Mouse (Mus musculus): ENCODE measurements around the gene Tardbp. TPM values are rescaled to one million over a fixed set of nuclear protein-coding genes. Genes with fewer than 3 reads are reported as not detected.

Gene Tardbp
- polyA plus RNA-seq, 1 experiment, result 438 TPM

DNA sequence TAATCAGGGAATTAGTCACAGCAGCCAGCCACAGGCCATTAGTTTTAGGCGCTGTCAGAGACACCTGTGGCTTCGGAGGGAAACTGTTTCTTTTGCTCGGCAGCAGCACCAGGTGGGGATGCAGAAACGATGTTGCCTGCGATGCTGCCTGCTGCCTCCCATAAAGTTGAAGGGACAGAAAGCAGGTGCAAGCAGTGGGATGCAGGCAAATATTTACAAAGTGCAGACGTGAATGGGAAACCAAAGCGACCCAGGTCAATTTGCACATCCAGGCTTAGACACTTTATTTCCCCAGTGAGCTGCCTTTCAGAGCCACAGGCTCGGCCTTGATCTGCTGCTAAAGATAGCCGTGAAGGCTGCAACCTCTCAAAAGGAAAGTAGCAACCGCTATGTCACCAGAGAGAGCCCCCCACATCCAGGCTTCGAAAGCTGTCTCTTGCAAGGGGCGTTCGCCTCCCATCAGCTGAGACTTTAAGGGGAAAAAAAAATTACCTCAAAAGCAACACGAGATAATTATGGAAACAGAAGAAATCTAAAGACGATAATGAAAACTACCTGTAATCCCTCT lies 30.0 kb upstream of the Tardbp start:
- TF ChIP-seq CTCF (IDR thresholded peaks at IDR 0.05; ENCODE audit: borderline replicate concordance, extremely low read depth, insufficient read depth, insufficient read length) (no peak), POLR2A (IDR thresholded peaks at IDR 0.05; ENCODE audit: borderline replicate concordance, extremely low read depth, insufficient read depth, insufficient read length, poor library complexity, severe bottlenecking) (no peak)
- peak; percentile 36 for DNase-seq (ENCODE audit: low read depth)

DNA sequence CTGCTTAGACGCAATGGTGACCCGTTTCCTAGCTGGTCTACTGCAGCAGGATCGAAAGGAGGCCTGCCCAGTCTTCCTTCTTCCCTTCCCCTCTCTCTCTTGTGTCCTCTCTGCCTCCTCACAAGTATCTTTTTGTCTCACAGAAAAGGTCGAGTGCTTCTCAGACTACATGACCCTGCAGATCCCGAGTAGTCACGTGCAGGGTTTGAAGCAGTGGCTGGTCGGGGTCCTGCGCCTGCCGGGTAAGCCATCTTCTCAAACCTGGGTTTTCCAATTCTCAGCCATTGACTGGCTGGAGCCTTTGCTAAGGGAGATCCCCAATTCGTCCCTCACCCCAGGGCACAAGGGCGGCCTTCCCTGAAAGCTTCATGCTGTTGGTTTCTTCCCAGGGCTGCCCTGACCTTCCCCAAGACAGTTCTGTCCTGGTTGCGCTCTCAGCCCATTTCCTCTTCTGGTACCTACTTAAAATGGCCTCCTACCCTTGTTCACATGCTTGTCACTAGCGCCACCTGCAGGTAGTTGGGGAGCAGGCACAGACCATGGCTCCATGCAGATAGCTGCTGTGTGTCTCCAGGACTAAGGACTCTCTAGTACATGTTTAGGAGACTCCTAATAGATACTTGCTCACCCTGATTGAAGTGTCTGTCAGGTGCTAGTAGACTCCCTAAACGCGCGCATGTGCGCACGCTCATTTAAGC lies 28.0 kb upstream of the Tardbp start:
- peak; percentile 18 for DNase-seq (ENCODE audit: low read depth)
- TF ChIP-seq CTCF (IDR thresholded peaks at IDR 0.05; ENCODE audit: borderline replicate concordance, extremely low read depth, insufficient read depth, insufficient read length), result peak; percentile 49; the same call in 1 of the 2 replicates
- TF ChIP-seq POLR2A (IDR thresholded peaks at IDR 0.05; ENCODE audit: borderline replicate concordance, extremely low read depth, insufficient read depth, insufficient read length, poor library complexity, severe bottlenecking), result no peak

DNA sequence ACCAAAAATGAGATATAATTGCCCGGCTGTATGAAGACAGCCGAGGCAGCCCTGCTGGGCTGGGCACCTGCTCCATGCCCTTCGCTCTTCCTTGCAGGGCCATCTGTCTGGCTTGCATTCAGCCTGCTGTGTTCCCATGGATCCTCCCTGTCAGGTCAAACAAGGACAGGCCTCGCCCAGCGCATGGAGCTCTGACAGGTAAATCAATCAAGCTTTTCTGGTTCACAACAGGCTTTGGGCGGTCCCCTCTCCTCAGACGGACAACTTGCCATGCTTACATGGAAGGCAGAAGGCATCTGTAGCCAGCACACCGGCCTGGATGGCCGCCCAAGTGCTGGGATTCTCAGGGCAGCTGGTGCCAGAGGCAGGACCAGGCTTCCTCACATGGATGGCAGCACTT lies 24.2 kb upstream of the Tardbp start:
- peak; percentile 52 for DNase-seq (ENCODE audit: low read depth)
- TF ChIP-seq POLR2A (IDR thresholded peaks at IDR 0.05; ENCODE audit: borderline replicate concordance, extremely low read depth, insufficient read depth, insufficient read length, poor library complexity, severe bottlenecking), result no peak
- no peak for TF ChIP-seq CTCF (IDR thresholded peaks at IDR 0.05; ENCODE audit: borderline replicate concordance, extremely low read depth, insufficient read depth, insufficient read length)

DNA sequence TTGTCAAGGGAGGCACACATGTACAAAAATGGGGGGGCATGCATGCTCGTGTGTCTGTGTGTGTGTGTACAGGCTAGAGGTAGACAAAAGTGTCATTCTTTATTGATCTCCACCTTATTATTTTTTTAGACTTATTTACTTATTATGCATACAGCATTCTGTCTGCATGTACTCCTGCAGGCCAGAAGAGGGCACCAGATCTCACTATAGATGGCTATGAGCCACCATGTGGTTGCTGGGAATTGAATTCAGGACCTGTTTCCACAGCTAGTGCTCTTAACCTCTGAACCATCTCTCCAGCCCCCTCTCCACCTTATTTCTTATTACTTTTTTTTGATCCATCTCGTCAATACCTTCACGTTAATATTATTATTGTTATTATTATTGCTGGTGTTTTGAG lies 22.5 kb upstream of the Tardbp start:
- peak; percentile 24; the same call in 1 of the 2 replicates for TF ChIP-seq CTCF (IDR thresholded peaks at IDR 0.05; ENCODE audit: borderline replicate concordance, extremely low read depth, insufficient read depth, insufficient read length)
- TF ChIP-seq POLR2A (IDR thresholded peaks at IDR 0.05; ENCODE audit: borderline replicate concordance, extremely low read depth, insufficient read depth, insufficient read length, poor library complexity, severe bottlenecking), result no peak
- no peak for DNase-seq (ENCODE audit: low read depth)

DNA sequence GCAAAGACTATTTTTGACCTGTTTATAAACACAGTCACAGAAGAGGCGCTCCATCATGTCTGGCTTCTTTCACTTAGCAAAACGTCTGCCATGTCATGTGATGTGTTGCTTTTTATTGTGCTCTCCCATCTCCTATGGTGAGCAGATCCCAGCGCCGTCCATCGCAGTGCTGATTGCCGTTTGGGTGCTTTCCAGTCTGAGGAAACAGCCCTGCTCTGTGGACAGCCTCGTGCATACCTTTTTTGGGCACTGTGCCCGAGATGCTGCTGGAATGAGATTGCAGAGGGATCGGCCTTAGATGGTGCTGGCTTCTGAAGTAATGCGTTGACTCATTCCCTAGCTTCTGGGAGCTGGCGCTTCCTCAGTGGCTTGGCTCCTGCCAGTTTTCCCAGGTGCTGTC lies 19.8 kb upstream of the Tardbp start:
- TF ChIP-seq POLR2A (IDR thresholded peaks at IDR 0.05; ENCODE audit: borderline replicate concordance, extremely low read depth, insufficient read depth, insufficient read length, poor library complexity, severe bottlenecking), result no peak
- TF ChIP-seq CTCF (IDR thresholded peaks at IDR 0.05; ENCODE audit: borderline replicate concordance, extremely low read depth, insufficient read depth, insufficient read length), result no peak
- DNase-seq (ENCODE audit: low read depth), result peak; percentile 53

DNA sequence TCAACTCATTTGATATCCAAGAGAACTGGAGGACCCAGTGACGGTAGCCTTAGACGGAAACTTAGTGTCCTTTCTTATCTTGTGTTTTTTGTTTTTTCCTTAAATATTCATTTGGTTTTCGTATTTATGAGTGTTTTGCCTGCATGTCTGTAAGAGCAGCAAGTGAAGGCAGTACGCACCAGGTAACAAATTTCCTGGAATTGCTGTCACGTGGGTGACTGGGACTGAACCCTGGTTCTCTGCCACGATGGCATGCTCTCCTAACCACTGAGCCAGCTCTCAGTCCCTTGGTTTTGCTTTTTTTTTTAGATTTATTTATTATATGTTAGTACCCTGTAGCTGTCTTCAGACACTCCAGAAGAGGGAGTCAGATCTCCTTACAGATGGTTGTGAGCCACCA lies 18.1 kb upstream of the Tardbp start:
- no peak for TF ChIP-seq CTCF (IDR thresholded peaks at IDR 0.05; ENCODE audit: borderline replicate concordance, extremely low read depth, insufficient read depth, insufficient read length)
- no peak for TF ChIP-seq POLR2A (IDR thresholded peaks at IDR 0.05; ENCODE audit: borderline replicate concordance, extremely low read depth, insufficient read depth, insufficient read length, poor library complexity, severe bottlenecking)
- DNase-seq (ENCODE audit: low read depth), result no peak

DNA sequence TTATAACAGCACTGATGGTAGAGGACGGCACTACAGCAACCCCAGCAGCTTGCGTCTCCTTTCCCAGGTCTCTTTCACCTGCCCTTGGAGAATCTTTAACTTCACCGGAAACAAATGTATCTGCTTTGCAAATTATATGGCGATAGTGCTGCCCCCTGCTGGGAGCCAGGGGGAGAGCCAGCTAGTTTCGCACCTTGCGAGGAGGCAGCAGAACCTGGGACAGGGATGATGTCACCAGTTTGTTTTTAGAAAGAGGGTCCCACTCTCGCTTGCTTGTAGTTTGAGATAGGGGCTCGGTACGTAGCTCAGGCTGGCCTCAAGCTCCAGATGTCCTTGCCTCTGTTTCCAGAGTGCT lies 17.3 kb upstream of the Tardbp start:
- peak; percentile 65 for DNase-seq (ENCODE audit: low read depth)
- TF ChIP-seq CTCF (IDR thresholded peaks at IDR 0.05; ENCODE audit: borderline replicate concordance, extremely low read depth, insufficient read depth, insufficient read length), result peak; percentile 83
- TF ChIP-seq POLR2A (IDR thresholded peaks at IDR 0.05; ENCODE audit: borderline replicate concordance, extremely low read depth, insufficient read depth, insufficient read length, poor library complexity, severe bottlenecking), result no peak

DNA sequence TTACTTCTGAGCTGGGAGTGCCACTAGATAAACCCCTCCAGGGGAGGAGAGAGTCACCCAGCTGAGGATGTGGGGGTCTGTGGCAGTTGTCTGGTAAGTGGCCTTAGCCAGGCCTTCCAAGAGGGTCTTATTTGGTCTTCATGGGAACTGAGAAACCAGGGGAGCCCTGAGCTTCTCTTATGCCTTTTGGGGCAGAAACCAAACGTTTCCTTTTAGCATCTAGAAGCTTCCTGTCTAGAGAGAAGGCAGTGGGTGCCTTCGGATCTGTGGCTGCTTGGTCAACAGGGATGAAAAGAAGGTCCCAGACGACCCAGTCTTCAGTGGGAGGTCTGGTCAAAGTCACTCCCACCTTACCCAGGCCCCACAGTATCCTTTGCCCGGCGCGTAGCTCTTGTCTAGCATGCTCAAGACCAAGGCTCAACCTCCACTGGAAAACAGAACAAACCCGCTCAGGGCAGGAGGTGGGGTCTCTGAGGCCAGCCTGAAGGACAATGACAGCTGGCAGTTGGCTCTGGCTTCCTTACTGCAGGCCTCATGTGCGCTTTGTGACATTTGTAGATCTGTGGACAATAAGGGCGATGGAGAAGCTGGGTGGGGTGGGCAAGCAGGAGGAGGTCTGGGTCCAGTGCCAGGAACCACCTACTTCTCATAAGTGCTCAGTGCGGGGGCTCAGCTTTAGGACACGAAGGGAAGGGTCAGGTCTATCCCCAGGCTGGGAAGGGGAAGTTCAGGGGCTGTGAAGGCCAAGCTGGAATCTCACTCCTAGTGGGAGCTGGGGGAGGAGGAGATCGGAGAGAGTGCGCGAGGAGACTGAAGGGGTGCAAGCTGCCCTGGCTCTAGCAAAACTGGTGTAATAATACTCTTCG lies 16.7 kb upstream of the Tardbp start, which contains the start of gene Gm572:
Gene Gm572 (plus strand): TSS at position 27 of the 866 bp plus-strand sequence.
- TF ChIP-seq POLR2A (IDR thresholded peaks at IDR 0.05; ENCODE audit: borderline replicate concordance, extremely low read depth, insufficient read depth, insufficient read length, poor library complexity, severe bottlenecking) (no peak), CTCF (IDR thresholded peaks at IDR 0.05; ENCODE audit: borderline replicate concordance, extremely low read depth, insufficient read depth, insufficient read length) (no peak)
- no peak for DNase-seq (ENCODE audit: low read depth)

DNA sequence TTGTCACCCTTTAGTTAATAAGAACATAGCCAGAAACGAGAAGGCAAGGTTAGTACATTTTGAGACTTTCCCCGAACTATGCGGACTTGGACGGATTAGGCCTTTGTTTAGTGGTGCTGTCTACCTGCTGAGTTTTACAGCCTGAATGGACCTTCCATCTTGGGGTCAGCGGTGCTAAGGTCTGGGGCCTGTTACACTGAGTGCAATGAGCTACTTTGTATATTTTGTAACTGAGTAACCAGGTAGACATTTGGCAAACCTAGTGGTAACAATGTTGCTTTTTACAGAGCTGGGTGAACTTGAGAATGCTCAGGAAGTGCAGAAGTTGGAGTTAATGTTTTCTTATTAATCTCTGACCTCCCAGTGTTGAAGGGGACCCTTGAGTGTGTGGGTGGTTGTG lies 14.3 kb upstream of the Tardbp start:
- TF ChIP-seq POLR2A (IDR thresholded peaks at IDR 0.05; ENCODE audit: borderline replicate concordance, extremely low read depth, insufficient read depth, insufficient read length, poor library complexity, severe bottlenecking) (no peak), CTCF (IDR thresholded peaks at IDR 0.05; ENCODE audit: borderline replicate concordance, extremely low read depth, insufficient read depth, insufficient read length) (no peak)
- no peak for DNase-seq (ENCODE audit: low read depth)

DNA sequence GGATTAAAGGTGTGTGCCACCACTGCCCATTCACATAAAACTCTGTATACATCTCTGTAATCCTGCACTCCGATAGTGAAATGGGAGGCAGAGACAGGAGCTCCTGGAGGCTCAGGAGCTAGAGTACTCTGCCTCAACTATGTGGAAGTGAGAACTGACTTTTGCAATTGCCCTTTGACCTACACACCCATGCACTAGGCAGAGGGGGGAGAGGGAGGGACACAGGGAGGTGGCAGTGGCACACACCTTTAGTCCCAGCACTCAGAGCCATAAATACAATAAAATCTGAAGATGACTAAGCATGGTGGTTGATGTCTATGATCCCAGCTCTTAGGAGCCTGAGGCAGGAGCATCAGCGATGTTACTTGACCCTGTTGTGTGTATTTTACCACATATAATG lies 12.6 kb upstream of the Tardbp start:
- TF ChIP-seq POLR2A (IDR thresholded peaks at IDR 0.05; ENCODE audit: borderline replicate concordance, extremely low read depth, insufficient read depth, insufficient read length, poor library complexity, severe bottlenecking) (no peak), CTCF (IDR thresholded peaks at IDR 0.05; ENCODE audit: borderline replicate concordance, extremely low read depth, insufficient read depth, insufficient read length) (no peak)
- no peak for DNase-seq (ENCODE audit: low read depth)

DNA sequence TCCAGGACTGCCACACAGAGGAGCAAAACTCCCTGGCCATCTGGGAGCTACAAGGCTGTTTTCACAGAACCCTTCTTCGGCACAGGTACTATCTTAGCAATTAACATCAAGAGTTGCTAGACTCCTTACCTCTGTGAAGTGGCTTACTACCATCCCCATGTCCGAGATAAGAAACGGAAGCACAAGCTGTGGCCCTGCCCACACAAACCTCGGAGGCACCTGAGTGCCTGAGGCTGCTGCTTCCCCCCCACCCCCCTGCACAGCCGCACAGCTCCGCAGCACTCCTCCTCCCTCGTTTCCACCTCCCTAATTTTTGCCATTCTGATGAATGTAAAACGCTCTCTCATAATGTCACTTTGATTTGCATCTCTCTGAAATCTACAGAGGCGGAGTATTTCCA lies 11.5 kb upstream of the Tardbp start:
- peak; percentile 6 for DNase-seq (ENCODE audit: low read depth)
- TF ChIP-seq CTCF (IDR thresholded peaks at IDR 0.05; ENCODE audit: borderline replicate concordance, extremely low read depth, insufficient read depth, insufficient read length), result no peak

Data from brain, embryonic 14.5 days (tissue).